Mouse (Mus musculus) layer of hippocampus, adult 9-11 months (tissue): ENCODE data around the gene Rab32.
"Not testable (repeated sequence)": the region's sequence is repeated elsewhere in the genome, so short reads cannot be mapped to it uniquely, and the experiment has no call there.

Source experiments
- DNase-seq: peaks from one replicate; pipeline ENCODE4 v3.0.0; 2022

The Rab32 gene

DNA sequence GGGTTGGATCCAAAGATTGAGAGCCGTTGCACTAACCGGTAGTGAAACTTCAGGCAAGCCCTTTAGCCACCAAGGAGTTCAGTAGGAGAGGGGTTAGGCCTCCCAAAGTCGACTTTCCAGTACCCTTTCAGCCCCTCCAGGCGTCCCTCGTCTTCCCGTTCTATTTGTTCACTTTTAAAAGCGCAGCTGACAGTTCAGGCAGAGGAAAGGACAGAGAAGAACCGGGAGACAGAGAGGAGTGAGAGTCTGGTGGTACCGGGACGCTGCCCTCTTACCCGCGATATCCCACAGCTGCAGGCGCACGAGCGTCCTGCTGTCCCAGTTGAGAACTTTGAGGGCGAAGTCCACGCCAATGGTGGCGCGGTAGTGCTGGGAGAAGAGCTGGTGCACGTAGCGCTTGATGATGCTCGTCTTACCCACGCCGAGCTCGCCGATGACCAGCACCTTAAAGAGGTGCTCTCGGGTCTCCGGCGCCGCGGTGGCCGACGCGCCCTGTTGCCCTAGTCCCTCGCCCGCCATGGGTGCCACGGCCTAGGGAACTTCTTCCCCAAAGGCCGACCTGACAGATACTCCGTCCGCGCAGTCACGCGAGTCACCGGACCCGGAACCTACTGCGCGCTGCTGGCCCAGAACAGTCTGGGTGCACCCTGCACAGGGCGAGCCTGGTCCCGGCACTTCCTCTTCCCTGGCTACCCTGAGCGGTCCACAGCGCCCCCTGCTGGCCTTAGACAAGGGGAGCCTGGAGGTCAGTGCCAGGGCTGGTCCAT lies at the start of gene Rab32:
Rab32 (minus strand) TSS at position 696 of the 767 bp plus-strand sequence.
- peak; percentile 86 for DNase-seq

GRCm38 (mm10) chr10:10600771-10601170 lies 42.7 kb upstream of the Rab32 start:
- no peak for DNase-seq

- DNase-seq: not testable (repeated sequence)
Measured at GRCm38 (mm10) chr10:10597495-10597894, 39.4 kb upstream of the Rab32 start.

GRCm38 (mm10) chr10:10580811-10581210 lies 22.7 kb upstream of the Rab32 start:
- no peak for DNase-seq

- DNase-seq: no peak
Measured at GRCm38 (mm10) chr10:10579821-10580220, 21.8 kb upstream of the Rab32 start.

- DNase-seq: no peak
Measured at GRCm38 (mm10) chr10:10558337-10558711, 259 bp upstream of the Rab32 start.

DNA sequence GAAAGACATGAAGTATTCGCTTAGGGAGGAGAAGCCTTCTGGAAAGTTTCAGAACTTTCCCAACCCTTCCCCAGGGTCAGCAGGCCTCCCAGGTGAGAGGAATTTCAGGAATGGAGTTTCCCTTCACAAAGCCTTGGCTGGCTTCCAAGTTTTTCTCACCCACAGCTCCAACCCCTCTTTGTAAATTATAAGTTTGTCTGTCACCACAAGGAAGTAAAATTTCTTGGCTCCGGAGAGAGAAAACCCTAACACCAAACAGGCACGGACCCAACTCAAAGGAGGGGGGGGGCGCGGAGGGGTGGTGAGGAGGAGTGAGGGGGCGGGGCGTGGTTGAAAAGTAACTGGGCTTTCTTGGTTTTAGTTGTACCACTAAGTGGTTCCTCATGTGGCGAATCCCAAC lies 980 bp downstream of the Rab32 start:
- DNase-seq: no peak

GRCm38 (mm10) chr10:10555676-10556075 lies 2.4 kb downstream of the Rab32 start:
- DNase-seq: no peak

DNA sequence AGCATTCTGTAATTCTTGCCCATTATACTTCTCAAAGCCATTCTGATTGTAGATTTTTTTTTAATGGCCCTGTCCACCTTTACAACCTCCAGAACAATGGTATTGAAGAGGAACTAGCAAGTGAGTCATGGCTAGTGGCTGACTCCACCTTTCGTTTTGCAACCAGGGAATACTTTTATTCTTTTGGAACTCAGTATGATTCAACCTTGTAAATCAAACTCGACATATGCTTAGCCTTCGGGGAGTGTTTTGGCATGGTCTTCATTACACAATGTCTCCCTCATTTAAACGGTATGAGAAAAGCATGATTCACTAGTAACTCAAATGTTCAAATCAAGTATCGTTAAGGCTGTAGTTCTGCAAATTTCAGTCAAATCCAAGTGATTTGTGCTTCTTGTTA lies 2.8 kb downstream of the Rab32 start:
- peak; percentile 15 for DNase-seq

- no peak for DNase-seq
Measured at GRCm38 (mm10) chr10:10550134-10550533, 7.9 kb downstream of the Rab32 start.

DNA sequence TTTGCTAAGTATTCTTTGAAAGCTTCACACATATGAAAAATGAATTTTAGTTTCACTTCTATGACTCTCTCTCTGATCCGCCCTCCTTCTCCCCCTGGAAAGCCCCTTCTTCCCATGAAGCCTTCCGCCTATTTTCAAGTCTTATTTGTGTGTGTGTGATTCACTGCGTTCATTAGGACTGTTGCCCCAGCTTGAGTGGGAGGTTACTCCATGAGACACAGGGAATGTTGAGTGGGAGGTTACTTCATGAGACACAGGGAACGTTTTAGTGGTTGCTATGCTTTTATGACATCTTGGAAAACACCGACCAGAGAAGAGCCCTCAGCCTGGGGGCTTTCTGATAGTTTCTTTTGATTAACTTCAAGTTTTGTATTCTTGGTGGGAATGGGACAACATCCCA lies 11.4 kb downstream of the Rab32 start:
- DNase-seq: peak; percentile 37

DNA sequence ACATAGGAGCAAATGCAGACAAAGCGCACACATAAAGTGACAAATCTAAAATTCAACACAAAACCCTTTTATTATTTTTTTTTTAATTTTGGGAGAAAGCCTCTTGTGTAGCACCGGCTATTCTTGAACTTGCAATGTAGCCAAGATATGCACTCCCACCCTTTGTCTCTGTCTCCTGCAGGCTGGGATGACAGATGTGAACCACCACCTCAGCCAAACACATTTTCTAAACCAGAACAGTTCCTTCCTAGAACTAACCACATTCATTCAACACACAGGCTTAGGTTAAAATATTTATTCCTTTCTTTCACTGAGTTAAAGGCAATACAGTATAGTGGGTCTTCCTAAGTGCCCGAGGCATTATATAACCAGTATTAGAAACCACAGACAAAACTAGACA lies 13.1 kb downstream of the Rab32 start:
- peak; percentile 29 for DNase-seq
